Mouse (Mus musculus) Muller cell, postnatal 12 days (primary cell): ENCODE results near the gene Klhl29.
"Not testable (repeated sequence)": the region's sequence is repeated elsewhere in the genome, so short reads cannot be mapped to it uniquely, and the experiment has no call there.

Source experiments
- DNase-seq: peaks from one replicate; pipeline ENCODE4 v3.0.0-alpha.2; 2015; ENCODE audit errors: inconsistent ontology term

The Klhl29 gene

DNA sequence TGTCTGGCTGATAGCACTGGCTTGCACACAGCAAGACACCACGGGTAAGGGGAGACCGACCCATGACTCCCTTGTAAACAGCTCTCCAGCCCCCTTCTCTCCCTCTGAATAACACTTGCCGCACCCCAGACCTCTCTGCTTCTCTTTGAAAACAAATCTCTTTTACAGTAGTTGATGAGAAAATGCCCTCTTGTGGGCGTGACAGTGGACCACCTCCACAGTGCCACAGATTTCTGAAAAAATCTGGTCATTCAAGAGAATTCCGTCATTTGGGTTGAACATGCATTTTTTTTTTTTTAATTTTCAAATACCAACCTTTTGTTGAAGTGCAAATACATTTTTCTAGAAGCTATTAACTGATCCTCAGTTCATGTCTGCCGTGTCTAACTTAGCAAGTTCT, 17.0 kb downstream of the Klhl29 start:
- no peak for DNase-seq

DNA sequence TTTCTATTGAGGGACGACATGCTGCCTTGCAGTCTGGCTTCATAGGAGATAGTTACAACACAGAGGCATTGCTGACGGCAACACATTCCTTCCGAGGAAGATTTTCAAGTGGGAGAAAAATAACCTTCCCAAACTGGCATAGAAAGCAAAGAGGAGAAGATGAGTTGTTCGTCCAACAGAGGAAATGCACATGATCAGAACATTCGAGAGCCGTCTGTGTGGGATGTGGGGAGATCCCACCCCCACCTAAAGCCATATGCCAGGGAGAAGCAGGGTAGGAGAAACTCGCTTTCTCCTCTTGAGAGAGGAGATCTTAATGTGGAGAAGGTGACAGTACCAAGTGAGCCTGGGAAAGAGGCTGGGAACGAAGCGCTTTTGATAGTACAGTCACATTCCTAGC, 22.1 kb downstream of the Klhl29 start:
- no peak for DNase-seq

DNA sequence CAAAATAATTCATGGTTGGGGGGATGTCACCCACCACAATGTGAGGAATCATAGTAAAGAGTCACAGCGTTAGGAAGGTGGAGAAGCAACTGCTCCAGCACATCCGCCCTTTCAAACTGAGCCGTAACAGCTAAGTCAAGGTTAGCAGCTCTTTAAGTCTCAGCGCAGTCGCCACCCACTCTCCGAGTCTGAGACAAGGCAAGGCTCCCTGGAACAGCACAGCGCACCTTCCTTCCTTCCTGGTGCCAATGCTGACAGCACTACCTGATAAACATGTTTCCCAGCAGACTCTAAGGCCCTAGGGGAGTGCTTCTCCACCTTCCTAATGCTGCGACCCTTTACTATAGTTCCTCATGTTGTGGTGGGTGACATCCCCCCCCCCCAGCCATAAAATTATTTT, 22.7 kb downstream of the Klhl29 start:
- DNase-seq: no peak

DNA sequence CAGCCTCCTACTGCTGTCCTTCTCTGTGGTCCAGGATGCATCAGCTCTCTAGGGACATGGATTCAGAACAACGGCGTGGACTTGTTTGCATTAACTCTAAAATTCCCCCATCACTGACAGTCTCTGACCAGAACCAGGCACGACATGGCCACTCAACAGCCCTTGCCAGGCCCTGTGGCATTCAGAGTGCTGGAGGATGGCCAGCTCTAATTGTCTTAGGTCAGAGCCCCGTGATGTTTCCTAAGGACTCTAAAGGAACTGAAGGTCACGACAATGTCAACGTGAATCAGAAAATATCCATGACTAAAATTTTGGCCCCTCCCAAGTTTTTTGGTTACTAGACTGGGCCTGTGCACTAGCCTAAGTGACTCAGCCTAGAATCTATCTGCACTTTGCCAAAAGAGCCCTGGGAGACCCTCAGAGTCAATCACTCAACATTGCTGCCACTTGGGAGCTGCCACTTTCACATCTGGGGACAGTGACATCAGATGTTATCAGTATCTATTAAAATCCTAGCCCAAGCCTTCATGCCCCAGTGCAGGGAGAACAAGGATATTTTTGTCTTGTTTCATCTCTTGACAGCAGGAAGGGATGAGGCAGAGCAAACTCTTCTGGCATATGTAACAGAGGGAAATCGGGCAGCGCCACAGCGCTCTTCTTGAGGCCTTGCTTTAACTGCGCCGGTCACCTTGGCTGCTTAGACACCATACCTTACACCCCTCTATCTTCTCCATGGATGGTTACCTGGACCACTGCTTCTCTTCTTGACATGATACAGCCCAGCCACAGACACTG, 24.8 kb downstream of the Klhl29 start:
- DNase-seq: peak; percentile 46

DNA sequence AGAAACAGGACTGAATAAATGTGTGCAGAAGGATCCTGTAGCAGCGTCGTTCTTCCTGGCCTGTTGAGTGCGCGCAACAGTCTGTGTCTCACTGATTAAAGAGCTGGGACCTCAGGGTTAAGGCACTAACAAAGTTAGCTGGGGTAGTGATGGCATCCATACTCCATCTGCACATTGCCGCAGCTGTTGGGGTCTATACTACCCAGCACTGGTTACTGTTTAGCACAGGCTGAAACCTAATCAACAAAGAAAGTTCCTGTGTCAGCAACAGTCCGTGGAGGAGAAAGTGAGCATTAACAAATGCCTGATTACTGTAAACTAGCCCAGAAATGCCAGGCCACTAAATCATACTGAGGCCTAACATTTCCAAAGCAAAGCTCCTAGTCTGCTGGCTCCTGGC, 30.4 kb downstream of the Klhl29 start:
- no peak for DNase-seq

DNA sequence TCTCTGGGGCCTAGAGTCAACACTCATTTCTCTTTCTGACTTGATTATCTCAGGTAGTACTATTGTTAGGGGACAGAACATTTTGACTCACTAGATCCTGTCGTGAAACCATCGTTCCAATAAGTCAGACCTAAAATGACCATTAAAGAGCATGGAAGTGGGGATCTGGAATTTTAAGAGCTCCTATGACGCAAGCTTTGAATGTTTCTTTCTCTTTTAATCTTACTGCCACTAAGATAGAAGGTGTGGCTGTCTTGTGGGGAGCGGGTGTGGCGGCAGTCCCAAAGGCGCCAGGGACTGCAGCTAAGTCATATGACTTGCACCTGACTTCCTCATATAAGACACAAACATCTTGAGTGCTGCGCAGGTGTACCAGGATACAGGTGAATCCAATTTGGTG, 31.0 kb downstream of the Klhl29 start:
- DNase-seq: not testable (repeated sequence)

DNA sequence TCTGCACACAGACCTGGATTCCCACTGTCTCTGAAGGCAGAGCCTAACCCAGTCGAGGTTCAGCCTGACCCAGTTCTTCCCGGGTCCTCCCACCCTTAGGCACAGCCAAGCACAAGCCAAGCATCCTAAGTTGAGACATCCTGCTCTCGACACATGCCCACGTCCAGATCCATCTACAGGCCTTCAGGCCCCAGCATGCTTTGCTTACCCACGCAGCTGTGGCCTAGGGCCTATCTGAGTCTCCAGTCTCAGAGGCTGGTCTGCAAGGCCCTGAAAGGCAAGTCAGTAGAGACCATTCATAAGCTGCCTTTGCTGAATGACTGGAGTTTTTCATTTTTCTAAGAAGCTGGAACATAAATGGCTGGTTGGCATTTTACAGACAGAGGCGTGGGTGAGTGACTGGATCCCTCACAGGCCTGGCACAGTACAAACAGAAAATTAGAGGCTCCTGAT, 35.3 kb downstream of the Klhl29 start:
- no peak for DNase-seq

DNA sequence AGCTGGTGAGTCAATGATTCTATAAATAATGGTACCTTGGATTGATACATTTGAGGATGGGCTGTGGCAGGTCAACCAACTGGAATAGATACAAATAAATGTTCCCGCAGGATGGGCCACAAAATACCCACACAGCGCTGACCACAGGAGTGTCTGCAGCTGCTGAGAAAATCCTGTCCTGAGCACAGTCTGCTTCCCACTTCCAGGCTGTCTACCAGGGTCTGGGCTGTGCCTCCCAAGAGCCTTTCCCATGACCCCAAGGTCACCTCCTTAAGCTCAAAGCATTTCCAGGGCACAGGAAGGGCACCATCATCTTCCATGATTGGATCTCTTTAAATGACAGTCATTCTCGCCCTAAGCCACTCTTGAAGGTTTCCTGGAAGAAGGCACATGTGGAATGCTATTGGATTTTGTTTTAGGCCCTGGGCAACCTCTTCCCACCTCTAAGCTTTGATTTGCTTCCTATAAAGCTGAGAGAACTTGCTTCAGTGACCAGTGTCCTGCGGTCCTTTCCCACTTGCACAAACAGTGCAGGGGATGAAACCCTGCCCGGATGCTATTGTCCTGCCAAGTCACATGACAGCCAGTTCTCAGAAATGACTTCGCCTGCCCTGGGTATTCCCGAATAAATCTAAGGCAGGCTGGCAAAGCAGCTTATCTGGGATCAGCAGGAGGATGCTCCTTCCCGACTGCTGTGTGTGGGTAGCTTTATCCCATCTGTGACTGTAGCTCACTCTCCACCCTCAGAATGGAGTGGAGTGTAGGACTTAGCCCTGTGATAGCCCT, 38.4 kb downstream of the Klhl29 start:
- DNase-seq: peak; percentile 36

DNA sequence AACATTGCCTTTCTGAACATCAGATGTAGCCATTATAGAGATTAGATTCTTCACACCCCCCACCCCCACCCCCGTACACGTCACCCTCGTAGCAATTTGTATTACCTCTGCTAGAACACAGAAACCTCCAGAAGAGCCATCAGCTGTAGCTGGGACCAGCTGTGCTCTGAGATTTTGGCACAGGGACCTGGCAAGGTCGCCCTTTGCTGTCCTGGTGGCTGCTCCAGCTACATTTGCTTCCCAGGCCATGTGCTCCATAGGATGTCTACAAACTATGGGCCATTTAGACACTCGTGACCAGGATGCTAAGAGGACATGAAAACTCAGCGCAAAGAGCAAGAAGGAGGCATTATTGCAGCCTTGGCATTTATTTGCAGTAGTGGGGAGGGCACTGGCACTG, 39.2 kb downstream of the Klhl29 start:
- DNase-seq: no peak

DNA sequence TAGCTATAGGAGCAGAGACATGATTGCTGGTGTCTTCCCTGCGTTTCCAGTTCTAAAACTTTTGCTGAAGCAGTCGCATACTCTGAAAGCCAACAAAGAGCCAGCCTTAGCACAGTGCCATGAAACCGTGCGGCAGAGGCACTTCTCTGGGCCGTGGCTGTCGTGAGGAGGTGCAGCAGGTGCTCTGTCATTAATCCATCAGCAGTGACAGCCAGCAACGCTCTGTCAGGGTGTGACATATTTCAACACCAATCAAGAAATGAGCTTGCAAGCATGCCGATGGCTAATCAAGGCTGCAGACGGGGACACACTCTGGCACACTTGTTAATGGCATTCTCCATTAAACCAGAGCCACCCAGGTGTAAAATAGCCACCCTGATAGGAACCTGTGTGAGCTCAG, 40.5 kb downstream of the Klhl29 start:
- DNase-seq: no peak

DNA sequence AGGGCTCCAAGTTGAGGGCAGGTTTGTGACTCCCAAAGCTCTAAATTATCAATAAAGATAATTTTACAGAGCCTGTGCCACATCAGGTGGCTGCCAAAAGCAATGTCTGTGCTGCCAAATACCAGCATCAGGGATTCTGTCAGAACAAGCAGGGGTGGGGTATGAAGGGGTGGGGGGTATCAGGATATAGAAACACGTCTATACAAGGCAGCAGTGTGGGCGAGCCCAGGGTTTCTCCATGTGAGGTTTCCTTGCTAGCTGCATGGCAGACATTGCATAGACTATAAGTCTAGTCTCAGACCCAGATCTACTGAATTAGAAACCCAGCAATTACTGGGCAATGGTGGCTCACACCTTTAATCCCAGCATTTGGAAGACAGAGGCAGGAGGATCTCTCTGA, 41.3 kb downstream of the Klhl29 start:
- no peak for DNase-seq

DNA sequence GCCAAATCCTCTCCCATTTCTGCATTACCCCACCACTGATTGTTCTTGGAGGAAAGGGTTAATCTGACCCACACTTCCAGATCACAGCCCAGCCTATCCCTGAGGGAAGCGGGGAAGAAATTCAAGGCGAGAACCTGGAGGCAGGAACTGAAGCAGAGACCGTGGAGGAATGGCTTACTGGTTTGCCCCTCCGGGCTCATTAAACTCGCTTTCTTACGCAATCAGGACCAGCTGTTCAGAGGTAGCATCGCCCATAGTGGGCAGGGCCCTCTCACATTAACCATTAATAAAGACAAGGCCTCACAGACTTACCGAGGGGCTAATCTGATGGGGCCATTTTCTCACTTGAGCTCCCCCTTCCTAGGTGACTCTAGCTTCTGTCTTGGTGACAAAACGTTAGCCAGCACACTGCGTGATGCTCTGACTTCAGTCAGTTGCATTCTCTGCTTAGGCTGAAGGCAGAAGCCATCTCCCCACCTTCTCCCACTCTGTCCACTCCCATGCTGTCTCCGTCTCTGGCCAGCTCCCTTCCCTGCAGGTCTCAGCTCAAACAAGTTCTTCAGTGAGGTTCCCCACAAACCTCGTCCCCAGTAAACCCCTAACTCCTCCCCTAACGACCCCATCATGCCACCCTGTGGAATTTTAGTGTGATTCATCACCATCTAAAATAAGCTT, 43.5 kb downstream of the Klhl29 start:
- no peak for DNase-seq

DNA sequence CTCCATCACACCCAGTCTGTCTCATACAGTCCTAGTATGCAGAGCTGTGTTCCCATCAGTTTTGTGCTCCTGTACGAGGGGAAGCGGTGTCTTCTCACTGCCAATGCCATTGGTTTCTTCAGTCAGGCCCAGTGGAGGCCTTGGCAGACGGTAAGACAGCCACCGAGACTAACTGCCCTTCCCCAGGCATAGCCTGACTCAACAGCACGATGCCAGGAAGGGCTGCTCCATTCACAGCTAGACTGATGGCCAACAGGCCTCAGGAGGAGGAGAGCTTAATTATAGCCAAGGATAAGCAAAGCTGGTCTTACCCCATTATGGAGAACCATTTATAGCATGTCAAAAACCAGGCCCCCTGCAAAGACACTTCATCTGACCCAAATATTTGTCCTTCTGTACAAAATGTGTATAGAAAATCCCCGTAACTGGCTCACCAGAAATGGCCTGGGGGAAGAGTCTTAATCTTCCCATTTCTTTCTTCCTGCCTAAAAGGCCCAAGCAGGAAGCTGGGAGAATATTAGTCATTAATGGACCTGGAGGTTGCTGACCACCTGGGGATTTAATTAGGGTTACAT, 44.9 kb downstream of the Klhl29 start:
- no peak for DNase-seq

DNA sequence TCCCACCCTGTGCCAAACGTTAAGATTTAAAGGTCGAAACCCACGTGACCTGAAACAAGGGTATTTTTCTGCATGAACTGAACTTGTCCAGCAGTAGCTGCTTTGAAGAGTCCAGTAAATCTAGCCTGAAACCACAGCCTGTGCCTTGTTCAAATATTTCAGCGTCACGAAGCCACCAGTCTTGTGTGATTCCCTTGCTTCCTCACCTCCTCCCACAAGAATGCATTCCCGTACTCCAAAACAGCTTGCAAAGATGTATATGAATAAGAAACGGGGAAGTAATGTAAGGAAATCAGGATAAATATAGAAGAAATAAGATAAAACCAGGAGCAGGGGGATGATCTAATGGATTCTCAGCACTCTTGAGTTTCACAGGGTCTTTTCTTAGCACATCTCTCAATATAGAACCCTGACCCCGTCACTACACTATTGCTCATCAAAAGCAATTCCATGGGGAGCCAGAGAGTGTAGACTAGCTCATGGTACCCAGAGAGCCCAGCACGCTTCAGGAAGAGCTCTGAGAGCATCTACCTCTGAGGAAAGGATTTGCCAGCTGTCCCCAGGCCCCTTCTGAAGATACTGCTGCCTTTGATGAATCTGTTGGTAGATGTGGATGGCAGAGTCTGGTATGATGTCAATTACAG, 52.9 kb downstream of the Klhl29 start:
- DNase-seq: no peak

DNA sequence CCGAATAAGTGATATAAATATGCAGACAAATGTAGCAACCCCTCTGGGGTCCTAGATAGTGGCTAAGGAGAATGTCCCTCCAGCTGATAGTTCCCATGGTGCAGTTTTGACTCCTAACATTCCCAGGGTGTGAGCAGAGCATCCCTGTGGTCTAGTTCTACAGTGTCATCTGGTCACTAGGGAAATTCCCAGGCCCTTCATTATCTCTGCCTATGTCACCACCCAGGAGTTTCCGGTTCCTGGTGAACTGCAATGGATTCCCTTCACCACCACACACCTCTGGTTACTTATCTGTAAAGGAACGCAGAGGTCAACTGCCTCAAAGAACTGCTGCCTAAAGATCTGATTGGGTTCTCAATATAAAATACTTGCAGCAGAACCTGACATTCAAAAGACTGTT, 54.5 kb downstream of the Klhl29 start:
- DNase-seq: no peak

DNA sequence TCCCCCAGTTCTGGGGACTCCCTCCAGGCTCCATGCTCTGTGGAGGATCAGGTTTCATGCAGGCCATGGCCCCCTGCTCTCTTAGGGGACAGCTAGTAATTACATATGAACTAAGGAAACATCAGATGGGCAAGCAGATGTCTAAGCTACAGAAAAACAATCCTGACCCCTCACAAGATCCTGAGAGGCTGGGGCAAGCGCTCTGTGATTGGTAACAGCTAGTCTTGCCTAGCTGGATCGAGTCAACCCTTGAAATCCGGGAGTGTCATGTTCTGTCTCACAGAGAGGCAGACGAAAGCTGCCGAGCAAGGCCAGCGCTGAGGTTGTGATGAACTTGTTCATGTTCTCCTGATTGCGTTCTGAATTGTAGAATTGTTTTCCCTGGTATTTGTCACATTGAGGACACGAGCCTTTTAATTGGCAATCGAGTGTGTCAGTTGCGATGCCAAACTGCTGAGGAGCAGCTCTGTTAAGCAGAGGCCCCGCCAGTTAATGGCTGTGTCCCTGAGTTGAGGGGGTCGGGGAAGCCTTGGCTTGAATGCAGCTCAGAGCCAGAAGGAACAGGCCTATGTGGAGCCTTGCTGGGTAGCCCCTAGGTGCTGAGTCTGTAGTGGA, 56.0 kb downstream of the Klhl29 start:
- no peak for DNase-seq

DNA sequence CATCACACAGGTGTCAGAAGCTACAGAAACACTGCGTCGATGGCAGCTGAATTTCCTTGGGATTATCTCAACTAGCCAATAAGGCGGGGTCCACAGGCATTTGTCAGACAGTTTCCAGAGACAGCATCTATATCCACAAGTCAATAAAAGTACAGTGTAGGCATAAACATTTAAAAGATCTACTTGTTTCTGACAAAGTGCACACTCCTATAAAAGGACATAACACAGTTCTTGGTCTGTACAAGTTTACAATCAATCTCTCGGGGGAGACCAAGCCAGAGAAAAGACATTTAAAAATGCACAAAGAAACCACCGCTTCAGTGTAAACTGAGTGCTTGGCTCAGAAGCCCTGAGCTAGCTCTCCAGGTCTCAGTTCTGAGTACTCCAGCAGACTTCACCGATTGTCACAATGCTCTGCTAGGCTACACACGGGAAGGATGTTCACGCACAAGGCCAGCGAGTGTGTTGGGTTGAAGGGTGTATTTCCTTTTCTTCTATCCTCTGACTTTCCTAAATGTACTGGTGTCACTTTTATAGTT, 59.4 kb downstream of the Klhl29 start:
- no peak for DNase-seq

DNA sequence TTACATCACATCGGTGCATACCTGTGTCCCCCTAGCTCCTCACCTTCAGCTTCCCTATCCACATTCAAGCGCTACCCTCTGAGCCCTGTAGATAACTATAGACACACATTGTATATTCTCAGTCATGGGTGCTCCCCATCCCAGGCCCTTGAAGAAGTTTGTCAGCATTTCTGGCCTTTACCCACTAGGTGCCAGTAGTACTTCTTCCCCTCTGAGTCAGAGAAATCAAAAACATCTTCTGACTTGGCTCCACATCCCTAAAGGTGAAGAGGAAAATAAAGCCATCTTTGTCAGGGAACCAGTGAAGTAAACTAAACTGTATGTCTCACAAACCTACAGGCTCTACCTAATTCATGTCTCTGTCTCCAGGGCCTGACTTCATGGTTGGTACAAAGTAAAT, 67.6 kb downstream of the Klhl29 start:
- DNase-seq: peak; percentile 15

DNA sequence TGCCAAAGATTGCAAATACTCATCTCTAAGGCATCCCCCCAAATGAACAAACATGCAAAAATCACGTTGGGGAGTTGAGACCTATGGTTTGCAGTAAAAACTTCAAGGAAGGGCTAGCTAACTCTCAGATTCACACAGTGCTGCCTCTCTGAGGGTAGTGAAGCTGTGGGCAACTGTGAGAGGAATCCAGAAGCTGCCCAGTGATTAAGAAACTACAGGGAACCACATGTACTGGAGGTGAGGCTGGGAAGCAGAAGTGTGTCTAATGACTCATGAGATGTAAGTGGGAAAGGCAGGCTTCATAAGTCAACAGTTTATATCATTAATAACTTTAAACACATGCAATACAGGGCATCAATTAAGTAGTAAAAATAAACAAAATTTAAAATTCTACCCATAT, 70.0 kb downstream of the Klhl29 start:
- DNase-seq: peak; percentile 8

DNA sequence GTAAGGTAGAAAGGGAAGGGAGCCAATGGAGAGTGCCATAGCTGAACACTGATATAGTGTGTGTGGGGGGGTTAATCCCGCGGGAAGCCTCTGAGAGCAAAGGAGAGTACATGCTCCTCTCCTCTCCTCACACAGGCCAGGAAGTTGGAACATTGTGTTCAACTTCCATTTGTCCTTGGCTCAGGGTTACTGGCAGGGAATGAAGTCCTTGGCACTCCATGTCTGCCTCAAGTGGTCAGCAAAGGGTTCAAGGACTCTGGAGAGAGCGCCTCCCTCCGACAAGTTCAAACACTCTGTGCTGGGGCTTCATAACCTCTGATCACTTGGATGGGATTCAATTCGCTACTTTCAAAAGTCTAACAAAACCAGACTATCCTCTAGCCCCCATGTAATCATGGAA, 71.6 kb downstream of the Klhl29 start:
- no peak for DNase-seq

DNA sequence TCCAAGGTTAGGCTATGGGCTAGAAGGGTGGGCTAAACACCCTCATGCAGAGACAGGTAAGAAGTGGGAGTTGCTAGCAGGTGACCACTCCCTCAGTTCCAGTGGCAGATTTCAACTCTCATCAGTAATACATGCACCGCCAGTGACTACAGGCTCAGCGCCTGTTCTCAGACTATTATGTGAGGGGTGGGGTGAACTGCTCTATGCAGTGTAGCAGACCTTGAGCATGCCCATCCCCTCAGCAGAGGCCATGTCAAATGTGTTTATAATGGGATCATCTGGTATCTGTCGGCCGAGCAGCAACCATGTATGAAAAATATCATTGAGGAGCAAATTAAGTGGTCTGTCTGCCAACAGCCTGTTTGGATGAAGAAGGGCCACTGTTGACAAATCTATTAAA, 72.4 kb downstream of the Klhl29 start:
- DNase-seq: no peak
